Mouse (Mus musculus): ENCODE data around the gene Plcl1. TPM values are rescaled to one million over a fixed set of nuclear protein-coding genes. Genes with fewer than 3 reads are reported as not detected.

Gene Plcl1
- total and polyA plus RNA-seq, 3 experiments, result not detected

GRCm38 (mm10) chr1:55406023-55406413, 297 bp downstream of the Plcl1 start:
- Histone ChIP-seq H3K79me2 (ENCODE audit: control insufficient read depth, insufficient read depth, low read length, poor library complexity) (no peaks in the 10 kb centered on the region), H3K27me3 (ENCODE audit: control insufficient read depth in 1 of 2, insufficient read depth in 2 of 2, low read length in 2 of 2) (no peaks in the 10 kb centered on the region), H3K4me3 (ENCODE audit: control insufficient read depth in 1 of 2, insufficient read depth in 1 of 2, low read depth in 2 of 2, low read length in 2 of 2) (no peak overlapping the region), H3K9me3 (replicated peaks; ENCODE audit: insufficient read depth, low read length) (no peaks in the 10 kb centered on the region), H3K4me1 (ENCODE audit: control insufficient read depth in 1 of 2, insufficient read depth in 2 of 2, low read length in 2 of 2) (no peaks in the 10 kb centered on the region), H3K27ac (ENCODE audit: control insufficient read depth, low read depth, low read length) (no peak overlapping the region), H3K36me3 (ENCODE audit: control insufficient read depth in 1 of 2, insufficient read depth in 2 of 2, low read length in 2 of 2) (no peaks in the 10 kb centered on the region), H3K9ac (ENCODE audit: control insufficient read depth, low read depth, low read length, poor library complexity, severe bottlenecking) (no peak overlapping the region)
- no peak for DNase-seq (ENCODE audit: low read depth, low spot score)
- no peak for TF ChIP-seq HCFC1 (IDR thresholded peaks at IDR 0.05; ENCODE audit: low read depth, low read length)
- TF ChIP-seq TCF12 (IDR thresholded peaks at IDR 0.05; ENCODE audit: low read depth, low read length), result no peak
- TF ChIP-seq EP300 (IDR thresholded peaks at IDR 0.05; ENCODE audit: low read depth in 1 of 2, low read length in 2 of 2), result no peak
- no peak for TF ChIP-seq TBP (IDR thresholded peaks at IDR 0.05; ENCODE audit: low read depth, low read length)
- TF ChIP-seq USF1 (IDR thresholded peaks at IDR 0.05; ENCODE audit: low read depth, low read length), result no peak
- no peak for TF ChIP-seq ZC3H11A (IDR thresholded peaks at IDR 0.05; ENCODE audit: low read depth, low read length)
- no peak for TF ChIP-seq MYC (IDR thresholded peaks at IDR 0.05; ENCODE audit: low read depth, low read length)
- no peak for TF ChIP-seq KAT2A (conservative IDR thresholded peaks at IDR 0.05; ENCODE audit: low read depth, low read length)
- no peak for TF ChIP-seq POLR2AphosphoS2 (IDR thresholded peaks at IDR 0.05; ENCODE audit: low read length)
- no peak for TF ChIP-seq ZNF384 (IDR thresholded peaks at IDR 0.05; ENCODE audit: low read depth, low read length)
- TF ChIP-seq RCOR1 (IDR thresholded peaks at IDR 0.05; ENCODE audit: low read depth, low read length), result no peak
- no peak for TF ChIP-seq CTCF (IDR thresholded peaks at IDR 0.05 in 2 of 3, conservative IDR thresholded peaks at IDR 0.05 in 1 of 3; ENCODE audit: control insufficient read depth in 1 of 3, insufficient read depth in 1 of 3, low read depth in 2 of 3, low read length in 3 of 3, poor library complexity in 1 of 3, severe bottlenecking in 1 of 3)
- no peak for TF ChIP-seq GATA1 (IDR thresholded peaks at IDR 0.05; ENCODE audit: low read depth, low read length)
- no peak for TF ChIP-seq CHD2 (IDR thresholded peaks at IDR 0.05; ENCODE audit: low read length)
- no peak for TF ChIP-seq ZMIZ1 (IDR thresholded peaks at IDR 0.05; ENCODE audit: low read depth, low read length)
- no peak for TF ChIP-seq JUND (IDR thresholded peaks at IDR 0.05; ENCODE audit: low read depth, low read length)
- TF ChIP-seq POLR2A (IDR thresholded peaks at IDR 0.05; ENCODE audit: control insufficient read depth in 1 of 2, insufficient read depth in 1 of 2, low read depth in 1 of 2, low read length in 2 of 2, poor library complexity in 1 of 2), result no peak
- no peak for TF ChIP-seq POLR2AphosphoS5 (IDR thresholded peaks at IDR 0.05; ENCODE audit: borderline replicate concordance, low read depth, low read length)

DNA sequence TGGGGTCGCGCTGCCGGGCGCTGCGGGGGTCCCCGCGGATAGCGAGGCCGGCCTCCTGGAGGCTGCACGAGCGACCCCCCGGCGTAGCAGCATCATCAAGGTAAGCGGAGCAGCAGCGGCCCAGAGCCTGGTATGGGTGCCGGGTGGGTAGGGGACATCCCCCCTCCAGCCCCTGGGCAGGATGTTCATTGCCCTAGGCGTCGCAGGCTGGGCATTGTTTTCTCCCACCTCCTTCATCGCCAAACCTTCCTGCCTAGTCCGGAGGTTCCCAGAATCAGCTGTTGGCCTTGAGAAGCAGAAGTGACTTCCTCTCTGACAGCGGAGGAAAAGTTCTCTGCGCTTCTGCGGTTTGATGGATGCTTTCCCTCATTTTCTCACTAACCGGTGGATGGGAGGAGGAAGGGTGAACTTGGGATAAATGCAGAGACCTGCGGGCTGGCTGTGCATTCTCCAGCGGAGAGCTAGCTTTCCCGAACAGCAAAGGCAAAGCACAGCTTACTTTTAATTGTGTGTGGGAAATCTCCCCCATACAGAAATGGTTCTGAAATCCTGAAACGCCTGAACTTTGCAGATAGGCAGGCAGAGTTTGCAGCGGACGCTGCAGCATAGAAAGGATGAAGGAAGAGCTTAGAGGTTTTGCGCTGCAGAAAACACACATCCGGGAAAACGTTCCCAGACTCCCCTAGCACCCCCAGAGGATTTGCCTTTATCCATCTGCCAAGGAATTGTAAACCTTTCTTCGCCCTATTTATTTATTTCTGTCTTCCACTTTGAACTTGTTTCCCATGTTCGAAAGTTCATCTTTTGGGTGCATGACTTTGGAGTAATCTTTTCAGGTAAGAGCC, 1.0 kb downstream of the Plcl1 start:
- H3K4me3 ChIP-seq (ENCODE audit: control insufficient read depth in 1 of 2, insufficient read depth in 1 of 2, low read depth in 2 of 2, low read length in 2 of 2), result no peak overlapping the region
- no peak for DNase-seq (ENCODE audit: low read depth, low spot score)

More for the DNA sequence above, 1.0 kb downstream of the Plcl1 start:
- Histone ChIP-seq H3K27me3 (ENCODE audit: control insufficient read depth in 1 of 2, insufficient read depth in 2 of 2, low read length in 2 of 2) (no peaks in the 10 kb centered on the region), H3K36me3 (ENCODE audit: control insufficient read depth in 1 of 2, insufficient read depth in 2 of 2, low read length in 2 of 2) (no peaks in the 10 kb centered on the region), H3K4me1 (ENCODE audit: control insufficient read depth in 1 of 2, insufficient read depth in 2 of 2, low read length in 2 of 2) (no peaks in the 10 kb centered on the region), H3K27ac (ENCODE audit: control insufficient read depth, low read depth, low read length) (no peak overlapping the region), H3K9me3 (replicated peaks; ENCODE audit: insufficient read depth, low read length) (no peaks in the 10 kb centered on the region), H3K79me2 (ENCODE audit: control insufficient read depth, insufficient read depth, low read length, poor library complexity) (no peaks in the 10 kb centered on the region), H3K9ac (ENCODE audit: control insufficient read depth, low read depth, low read length, poor library complexity, severe bottlenecking) (no peak overlapping the region)
- TF ChIP-seq MAX (IDR thresholded peaks at IDR 0.05; ENCODE audit: low read length), result no peak
- TF ChIP-seq MAFK (IDR thresholded peaks at IDR 0.05; ENCODE audit: borderline replicate concordance, low read depth, low read length), result no peak
- TF ChIP-seq MXI1 (IDR thresholded peaks at IDR 0.05; ENCODE audit: low read depth, low read length), result no peak
- TF ChIP-seq UBTF (IDR thresholded peaks at IDR 0.05; ENCODE audit: borderline replicate concordance, insufficient read depth, low read depth, low read length), result no peak
- TF ChIP-seq ZNF384 (IDR thresholded peaks at IDR 0.05; ENCODE audit: low read depth, low read length), result no peak
- TF ChIP-seq ZMIZ1 (IDR thresholded peaks at IDR 0.05; ENCODE audit: low read depth, low read length), result no peak
- TF ChIP-seq MYB (IDR thresholded peaks at IDR 0.05; ENCODE audit: low read depth, low read length), result no peak
- no peak for TF ChIP-seq ZKSCAN1 (IDR thresholded peaks at IDR 0.05; ENCODE audit: low read depth, low read length)
- no peak for TF ChIP-seq TAL1 (IDR thresholded peaks at IDR 0.05; ENCODE audit: low read length)
- no peak for TF ChIP-seq POLR2A (IDR thresholded peaks at IDR 0.05; ENCODE audit: control insufficient read depth in 1 of 2, insufficient read depth in 1 of 2, low read depth in 1 of 2, low read length in 2 of 2, poor library complexity in 1 of 2)

Measured in MEL (cell line).